Mouse (Mus musculus): ENCODE data around the gene Pde4a.

Pde4a gene

GRCm38 (mm10) chr9:21181421-21182220 lies 16.1 kb downstream of the Pde4a start:
- DNase-seq (ENCODE audit: low spot score in 2 of 2) = peak in 1 of 2 experiments; percentile 34

- no peak for DNase-seq (ENCODE audit: low spot score in 2 of 2)
These were observed 17.9 kb downstream of the Pde4a start for GRCm38 (mm10) chr9:21183421-21183820.

GRCm38 (mm10) chr9:21183905-21184413 lies 18.4 kb downstream of the Pde4a start:
- DNase-seq (ENCODE audit: low spot score in 2 of 2) = peak; percentile 61 to 78

GRCm38 (mm10) chr9:21184733-21185132 lies 19.2 kb downstream of the Pde4a start:
- DNase-seq (ENCODE audit: low spot score in 2 of 2) = no peak

DNA sequence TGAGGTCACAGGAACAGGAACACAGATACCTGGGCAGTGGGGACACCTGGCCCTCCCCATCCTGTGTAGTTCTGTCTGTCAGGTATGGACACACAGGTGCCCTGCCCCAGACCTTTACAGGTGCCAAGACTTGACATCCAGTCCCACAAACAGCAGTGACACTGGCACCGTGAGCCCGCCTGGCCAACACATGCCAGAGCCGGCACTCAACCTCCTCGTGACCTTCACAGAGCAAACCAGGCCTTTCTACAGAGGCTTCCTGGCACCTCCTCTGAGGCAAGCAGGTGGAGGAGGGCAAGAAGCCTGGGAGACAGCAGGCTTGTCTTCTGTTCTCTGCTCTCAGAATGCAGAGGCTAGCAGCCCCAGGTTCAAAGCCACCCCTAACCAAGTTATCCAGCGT lies 19.9 kb downstream of the Pde4a start:
- no peak for DNase-seq (ENCODE audit: low spot score in 2 of 2)

GRCm38 (mm10) chr9:21189905-21190304 lies 24.4 kb downstream of the Pde4a start:
- DNase-seq (ENCODE audit: low spot score in 2 of 2) = peak in 1 of 2 experiments; percentile 61

- no peak for DNase-seq (ENCODE audit: low spot score in 2 of 2)
These were observed 25.2 kb downstream of the Pde4a start for GRCm38 (mm10) chr9:21190670-21191069.

DNA sequence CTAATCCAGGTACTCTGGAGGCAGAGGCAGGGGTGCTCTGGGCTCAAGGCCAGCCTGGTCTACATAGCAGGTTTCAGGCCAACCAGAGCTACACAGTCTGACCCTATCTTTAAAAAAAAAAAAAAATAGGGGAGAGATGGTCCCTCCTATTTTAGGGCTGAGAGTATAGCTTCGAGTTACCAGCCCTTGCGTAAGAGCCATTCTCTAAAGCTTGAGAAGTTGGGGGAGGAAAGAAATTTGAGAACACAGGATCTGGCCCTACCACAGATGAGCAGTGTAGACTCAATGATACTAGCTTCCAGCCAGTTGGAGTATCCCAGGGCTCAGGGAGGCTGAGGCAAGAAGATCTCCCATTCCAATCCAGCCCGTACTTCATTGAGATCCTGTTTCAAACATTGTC lies 28.3 kb downstream of the Pde4a start:
- no peak for DNase-seq (ENCODE audit: low spot score in 2 of 2)

- peak in 1 of 2 experiments; percentile 73 for DNase-seq (ENCODE audit: low spot score in 2 of 2)
These were observed 29.4 kb downstream of the Pde4a start for GRCm38 (mm10) chr9:21194787-21195493.

DNA sequence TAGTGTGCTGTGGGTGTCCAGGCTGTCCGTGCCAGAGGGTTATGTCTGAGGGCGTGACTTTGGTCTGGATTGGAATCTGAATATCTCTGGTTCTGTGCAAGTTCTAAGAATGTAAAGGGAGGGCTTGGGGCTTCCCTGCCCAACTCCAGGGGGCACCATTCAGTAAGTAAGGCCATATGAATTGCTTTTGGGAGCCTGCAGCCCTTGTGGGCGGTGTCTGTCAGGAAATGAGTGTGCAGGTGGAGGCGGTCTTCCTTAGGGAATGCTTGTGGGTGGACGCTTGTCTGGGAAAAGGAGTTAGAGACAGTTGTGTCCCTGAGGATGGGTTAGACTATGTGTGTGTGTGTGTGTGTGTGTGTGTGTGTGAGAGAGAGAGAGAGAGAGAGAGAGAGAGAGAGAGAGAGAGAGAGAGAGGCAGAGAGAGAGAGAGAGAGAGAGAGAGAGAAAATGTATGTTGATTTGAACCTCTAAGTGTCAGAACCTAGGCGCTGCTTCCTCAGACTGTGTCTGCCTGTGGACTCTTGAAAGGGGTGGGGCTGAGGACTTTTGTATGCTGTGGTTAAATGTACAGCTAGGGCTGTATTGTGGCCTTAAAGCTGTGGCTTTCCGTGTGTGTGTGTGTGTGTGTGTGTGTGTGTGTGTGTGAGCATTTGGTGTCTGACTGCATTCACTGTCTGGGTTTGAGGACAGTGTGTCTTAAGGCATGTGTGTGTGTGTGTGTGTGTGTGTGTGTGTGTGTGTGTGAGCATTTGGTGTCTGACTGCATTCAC lies 30.4 kb downstream of the Pde4a start:
- DNase-seq (ENCODE audit: low spot score in 2 of 2) = peak in 1 of 2 experiments; percentile 39

GRCm38 (mm10) chr9:21196521-21197433 lies 31.3 kb downstream of the Pde4a start:
- DNase-seq (ENCODE audit: low spot score in 2 of 2) = no peak

- no peak for DNase-seq (ENCODE audit: low spot score in 2 of 2)
These were observed 32.5 kb downstream of the Pde4a start for GRCm38 (mm10) chr9:21197981-21198380.

DNA sequence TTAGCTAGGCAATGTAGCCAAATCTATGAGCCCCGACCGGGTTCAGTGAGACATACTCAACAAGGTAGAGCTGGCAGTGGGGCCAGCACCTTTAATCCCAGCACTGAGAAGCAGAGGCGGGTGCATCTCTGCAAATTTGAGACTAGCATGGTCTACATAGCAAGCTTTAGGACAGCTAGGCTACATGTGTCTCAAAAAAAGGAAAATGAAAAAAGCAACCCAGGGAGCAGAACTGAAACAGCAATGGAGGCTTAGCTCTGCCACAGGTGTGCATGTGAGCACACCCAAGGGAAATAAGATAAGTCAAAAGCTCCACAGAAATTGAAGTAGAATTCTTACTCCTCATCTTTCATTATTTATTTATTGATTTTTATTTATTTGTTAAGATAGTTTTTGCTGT lies 33.4 kb downstream of the Pde4a start:
- DNase-seq (ENCODE audit: low spot score in 2 of 2) = no peak

- no peak for DNase-seq (ENCODE audit: low spot score in 2 of 2)
These were observed 38.6 kb downstream of the Pde4a start for GRCm38 (mm10) chr9:21204156-21204527.

GRCm38 (mm10) chr9:21204528-21205272 lies 39.2 kb downstream of the Pde4a start:
- DNase-seq (ENCODE audit: low spot score in 2 of 2) = peak in 1 of 2 experiments; percentile 53

DNA sequence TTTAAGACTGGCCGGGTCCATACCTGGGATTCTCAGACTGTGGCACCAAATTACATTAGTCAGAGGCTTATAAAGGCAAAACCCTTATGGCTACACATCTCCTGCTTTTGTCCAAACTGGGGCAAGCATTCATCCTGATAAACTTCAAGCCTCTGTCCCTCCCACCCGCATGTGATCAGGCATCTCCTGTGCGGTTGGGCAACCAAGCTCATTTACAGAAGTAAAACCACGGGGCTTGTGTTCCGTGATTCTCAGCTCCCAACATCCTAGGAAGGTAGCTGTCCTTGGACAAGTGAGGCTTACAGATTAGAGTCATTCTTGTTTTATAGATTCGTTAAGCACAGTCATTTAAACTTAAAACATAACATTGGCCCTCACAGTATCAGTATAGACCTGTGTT lies 41.3 kb downstream of the Pde4a start:
- DNase-seq (ENCODE audit: low spot score in 2 of 2) = no peak

DNA sequence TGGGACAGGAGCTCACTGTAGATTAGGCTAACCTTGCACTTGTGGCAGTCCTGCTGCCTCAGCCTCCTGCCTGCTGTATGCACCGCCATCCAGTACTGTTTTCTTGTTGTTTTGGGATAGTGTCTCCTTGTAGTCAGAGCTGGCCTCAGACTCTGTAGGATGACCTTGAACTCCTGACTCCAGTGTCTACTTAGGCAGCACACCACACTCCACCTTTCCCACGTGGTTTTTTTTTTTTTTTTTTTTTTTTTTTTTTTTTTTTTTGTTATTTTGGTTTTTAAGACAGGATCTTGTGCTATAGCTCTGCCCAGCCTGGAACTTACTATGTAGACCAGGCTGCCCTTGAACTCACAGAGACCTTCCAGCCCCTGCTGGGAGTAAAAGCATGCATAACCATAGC lies 43.1 kb downstream of the Pde4a start:
- DNase-seq (ENCODE audit: low spot score in 2 of 2) = no peak

DNA sequence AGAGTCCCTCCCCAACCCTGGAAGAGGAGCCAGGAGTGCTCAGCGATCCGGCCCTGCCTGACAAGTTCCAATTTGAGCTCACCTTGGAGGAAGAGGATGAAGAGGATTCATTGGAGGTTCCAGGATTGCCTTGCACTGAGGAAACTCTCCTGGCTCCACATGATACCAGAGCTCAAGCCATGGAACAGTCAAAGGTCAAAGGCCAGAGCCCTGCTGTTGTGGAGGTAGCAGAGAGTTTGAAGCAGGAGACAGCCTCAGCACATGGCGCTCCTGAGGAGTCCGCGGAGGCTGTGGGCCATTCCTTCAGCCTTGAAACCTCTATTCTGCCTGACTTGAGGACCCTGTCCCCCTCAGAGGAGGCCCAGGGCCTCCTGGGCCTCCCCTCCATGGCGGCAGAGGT lies 45.3 kb downstream of the Pde4a start:
- DNase-seq (ENCODE audit: low spot score in 2 of 2) = no peak

GRCm38 (mm10) chr9:21211624-21212023 lies 46.1 kb downstream of the Pde4a start:
- no peak for DNase-seq (ENCODE audit: low spot score in 2 of 2)

GRCm38 (mm10) chr9:21213617-21214190 lies 48.2 kb downstream of the Pde4a start:
- DNase-seq (ENCODE audit: low spot score in 2 of 2) = peak in 1 of 2 experiments; percentile 49

Data from spleen, postnatal 10 days (tissue).